18 mouse cellular contexts compared by ENCODE assay signal in the genomic region with DNA sequence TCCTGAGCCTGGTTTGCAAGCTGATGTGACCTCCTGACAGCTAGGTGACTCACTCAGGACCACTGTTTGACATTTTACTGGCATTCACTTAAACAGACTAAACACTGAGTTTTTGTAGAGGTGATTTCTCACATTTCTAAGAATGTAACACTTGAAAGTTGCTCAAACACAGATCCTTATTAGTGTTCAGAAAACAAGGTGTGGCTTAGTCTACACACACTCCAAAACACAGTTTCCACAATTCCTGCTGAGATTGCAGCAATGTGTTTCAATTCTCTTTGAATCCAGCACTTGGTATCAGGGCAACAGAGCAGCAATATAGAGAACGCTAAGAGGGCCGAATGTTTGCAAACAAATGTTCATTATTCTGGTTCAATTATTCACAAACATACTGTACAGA.
"Had no signal": no experiment of that assay in that cellular context is flagged by ENCODE, and none has a peak within 500 bp of the region (broad histone marks: within the 10 kb centered on the region; RNA-seq: fewer than 3 reads in every experiment).

No protein-coding gene starts in this region.

- DNase-seq: lung, embryonic 14.5 days; lung, postnatal 4 days; midbrain, embryonic 14.5 days; retina, postnatal 1 day; right cerebral cortex, adult 18-20 months; right cerebral cortex, postnatal 25 days; right cerebral cortex, postnatal 4 days; spleen, adult 18-20 months; thymus, adult 2 months; thymus, postnatal 25 days had no signal

- H3K36me3 ChIP-seq: liver, embryonic 12.5 days; midbrain, embryonic 10.5 days; midbrain, embryonic 12.5 days; neural tube, embryonic 13.5 days; neural tube, embryonic 15.5 days had no signal

- H3K27me3 ChIP-seq: liver, embryonic 12.5 days; neural tube, embryonic 13.5 days; neural tube, embryonic 15.5 days had no signal

- H3K4me2 ChIP-seq: liver, embryonic 12.5 days; lung, embryonic 14.5 days; midbrain, embryonic 12.5 days; neural tube, embryonic 13.5 days; neural tube, embryonic 15.5 days had no signal

- H3K9ac ChIP-seq: liver, embryonic 12.5 days; liver, embryonic 14.5 days; lung, embryonic 14.5 days; midbrain, embryonic 12.5 days; neural tube, embryonic 13.5 days; neural tube, embryonic 15.5 days had no signal

- H3K4me1 ChIP-seq: liver, embryonic 12.5 days; neural tube, embryonic 13.5 days; neural tube, embryonic 15.5 days had no signal

- H3K4me3 ChIP-seq: liver, embryonic 12.5 days; midbrain, embryonic 10.5 days; midbrain, embryonic 12.5 days; myocyte; neural tube, embryonic 13.5 days; neural tube, embryonic 15.5 days had no signal

- ATAC-seq: liver, embryonic 12.5 days; midbrain, embryonic 16.5 days had no signal

- H3K27ac ChIP-seq: liver, embryonic 12.5 days; liver, embryonic 14.5 days; midbrain, embryonic 10.5 days; midbrain, embryonic 12.5 days; neural tube, embryonic 13.5 days; neural tube, embryonic 15.5 days had no signal

- H3K9me3 ChIP-seq: liver, embryonic 12.5 days; midbrain, embryonic 12.5 days; neural tube, embryonic 13.5 days; neural tube, embryonic 15.5 days had no signal
